Mouse (Mus musculus) mouse trophoblast stem cell (cell line): ENCODE data around the gene Tubb3.
"Not testable (repeated sequence)": the region's sequence is repeated elsewhere in the genome, so short reads cannot be mapped to it uniquely, and the experiment has no call there.

ENCODE experiments used
- in situ Hi-C, 2 experiments: fragments of 300-500 bp; cut with MseI, MboI; formaldehyde crosslinking; loops; 2 replicates in 1 of 2; 3 replicates in 1 of 2; pipeline ENCODE4 v1.15.1; 2025

The Tubb3 gene

GRCm38 (mm10) chr8:123431616-123432365, 20.6 kb downstream of the Tubb3 start:
- in situ Hi-C loops = no loop called here

DNA sequence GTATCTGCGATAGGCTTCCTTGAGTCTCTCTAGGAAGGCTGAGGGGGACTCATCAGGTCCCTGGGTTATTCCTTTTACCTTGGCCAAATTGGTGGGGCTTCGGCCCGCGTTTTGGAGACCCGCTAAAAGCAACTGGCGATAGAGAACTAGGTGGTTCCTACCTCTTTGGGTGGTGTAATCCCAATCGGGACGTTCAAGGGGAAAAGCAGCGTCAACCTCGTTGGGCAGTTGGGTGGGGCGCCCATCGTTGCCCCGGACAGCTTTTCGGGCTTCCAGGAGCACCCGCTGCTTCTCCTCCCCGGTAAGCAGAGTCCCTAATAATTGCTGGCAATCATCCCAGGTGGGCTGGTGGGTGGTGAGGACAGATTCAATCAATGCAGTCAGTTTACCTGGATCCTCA, 21.2 kb downstream of the Tubb3 start:
- in situ Hi-C loops = no loop called here

GRCm38 (mm10) chr8:123433241-123433974, 22.2 kb downstream of the Tubb3 start:
- in situ Hi-C loops = not testable (repeated sequence)

DNA sequence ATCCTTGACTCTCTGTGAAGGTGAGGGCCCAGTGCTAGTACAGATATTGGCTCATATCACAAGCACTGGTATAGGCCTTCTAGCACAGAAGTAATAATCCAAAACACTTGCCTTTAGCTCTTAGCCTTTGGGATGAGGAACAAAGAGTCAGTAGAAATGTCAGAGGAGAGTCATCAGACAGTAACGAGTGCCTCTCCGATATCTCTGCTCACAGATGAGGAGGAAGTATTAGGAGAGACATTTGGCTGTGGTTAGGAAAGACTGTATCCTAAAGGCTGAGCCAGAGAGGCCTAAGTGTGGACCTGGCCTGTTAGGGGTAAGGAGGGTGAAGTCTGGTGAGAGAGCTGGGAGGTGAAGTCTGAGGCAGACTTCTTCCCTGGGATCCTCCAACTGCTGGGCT, 30.6 kb downstream of the Tubb3 start:
- in situ Hi-C loops = no loop called here

- in situ Hi-C loops = no loop called here
These were observed 31.1 kb downstream of the Tubb3 start for GRCm38 (mm10) chr8:123442351-123442750.

DNA sequence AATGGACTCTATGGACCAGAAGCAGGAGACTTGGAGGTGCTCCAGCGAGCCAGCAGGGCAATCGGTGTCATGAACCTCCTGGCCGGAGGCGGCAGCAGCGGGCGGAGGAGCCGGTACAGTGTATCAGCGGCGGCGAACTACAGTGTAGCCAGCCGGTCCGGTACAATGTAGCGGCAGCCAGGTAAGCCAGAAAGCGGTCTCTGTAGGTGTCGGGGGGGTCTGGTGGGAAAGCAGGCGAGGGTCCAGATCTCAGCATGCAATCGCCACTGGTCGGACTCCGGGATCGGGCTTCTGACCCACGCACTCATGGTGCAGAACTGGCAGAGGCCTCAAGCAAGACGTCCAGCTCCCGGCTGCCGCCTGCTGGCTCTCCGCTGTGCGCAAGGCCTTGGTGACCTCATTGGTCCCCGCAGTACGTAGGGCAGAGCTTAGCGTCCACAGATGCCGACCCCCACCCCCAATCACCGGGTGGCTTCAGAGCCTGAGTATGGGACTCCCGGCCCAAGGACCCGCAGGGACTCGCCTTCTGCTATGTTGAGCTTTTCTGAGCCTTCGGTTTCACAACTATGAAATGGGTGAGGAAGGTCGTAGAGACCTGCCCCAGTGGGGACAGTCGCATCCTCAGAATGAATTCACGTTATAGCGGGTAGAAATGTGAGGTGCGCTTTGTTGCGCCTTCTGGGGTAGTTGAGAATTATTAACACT, 31.8 kb downstream of the Tubb3 start:
- in situ Hi-C loops = no loop called here

- in situ Hi-C loops = no loop called here
These were observed 32.3 kb downstream of the Tubb3 start for GRCm38 (mm10) chr8:123443576-123443921.

GRCm38 (mm10) chr8:123444131-123444530, 32.9 kb downstream of the Tubb3 start:
- in situ Hi-C loops = no loop called here

GRCm38 (mm10) chr8:123445981-123446380, 34.8 kb downstream of the Tubb3 start:
- in situ Hi-C loops = no loop called here

GRCm38 (mm10) chr8:123446799-123447198, 35.6 kb downstream of the Tubb3 start:
- in situ Hi-C loops = no loop called here

DNA sequence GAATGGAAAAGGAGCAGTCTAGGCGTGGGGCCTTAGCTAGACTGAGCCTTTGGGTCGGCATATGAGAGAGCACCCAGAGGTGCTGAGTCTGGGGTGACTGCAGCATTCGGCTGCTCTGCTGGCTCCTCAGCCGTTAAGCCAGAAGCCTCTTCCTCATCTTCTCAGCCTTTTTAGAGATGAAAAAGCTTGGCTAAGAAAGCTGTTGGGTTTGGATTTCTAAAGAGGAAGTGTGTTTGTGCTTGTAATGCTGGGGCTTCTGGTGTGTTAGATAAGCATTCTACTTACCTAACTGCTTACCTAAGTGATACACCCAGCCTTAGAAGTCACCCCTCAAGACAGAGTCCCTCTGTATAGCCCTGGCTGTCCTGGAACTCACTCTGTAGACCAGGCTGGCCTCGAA, 39.6 kb downstream of the Tubb3 start:
- in situ Hi-C loops = no loop called here

DNA sequence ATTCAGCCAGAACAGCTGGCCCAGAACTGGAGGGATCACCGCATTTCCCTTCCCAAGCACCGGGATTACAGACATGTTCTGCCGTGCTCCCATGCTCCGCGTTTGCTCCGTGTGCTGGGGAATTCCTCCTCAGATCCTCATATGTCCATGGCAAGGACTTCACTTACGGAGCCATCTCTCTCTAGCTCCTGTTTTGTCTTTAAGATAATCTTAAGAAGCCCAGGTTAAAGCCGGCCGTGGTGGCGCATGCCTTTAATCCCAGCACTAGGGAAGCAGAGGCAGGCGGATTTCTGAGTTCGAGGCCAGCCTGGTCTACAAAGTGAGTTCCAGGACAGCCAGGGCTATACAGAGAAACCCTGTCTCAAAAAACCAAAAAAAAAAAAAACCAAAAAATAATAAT, 40.5 kb downstream of the Tubb3 start:
- in situ Hi-C loops = not testable (repeated sequence)

GRCm38 (mm10) chr8:123452149-123452548, 40.9 kb downstream of the Tubb3 start:
- in situ Hi-C loops = no loop called here

DNA sequence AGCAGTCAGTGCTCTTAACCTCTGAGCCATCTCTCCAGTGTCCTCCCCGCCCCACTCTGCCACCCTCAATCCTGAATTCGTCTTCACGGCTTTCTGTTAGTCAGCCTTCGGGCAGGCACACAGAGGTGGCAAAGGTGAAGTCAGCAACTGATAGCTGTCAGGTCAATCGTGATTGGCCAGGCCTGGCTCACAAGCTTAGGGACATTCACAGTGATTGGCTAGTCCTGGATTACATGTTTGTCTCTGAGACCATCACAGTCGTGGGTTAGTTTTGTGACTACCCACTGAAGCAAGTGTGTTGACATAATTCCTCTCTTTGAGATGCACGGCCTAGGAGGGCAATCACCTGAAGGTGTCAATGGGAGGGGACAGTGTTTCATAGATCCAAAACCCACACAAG, 42.1 kb downstream of the Tubb3 start:
- in situ Hi-C loops = no loop called here

- in situ Hi-C loops = no loop called here
These were observed 42.7 kb downstream of the Tubb3 start for GRCm38 (mm10) chr8:123453951-123454350.

- in situ Hi-C loops = no loop called here
These were observed 43.3 kb downstream of the Tubb3 start for GRCm38 (mm10) chr8:123454559-123454958.

DNA sequence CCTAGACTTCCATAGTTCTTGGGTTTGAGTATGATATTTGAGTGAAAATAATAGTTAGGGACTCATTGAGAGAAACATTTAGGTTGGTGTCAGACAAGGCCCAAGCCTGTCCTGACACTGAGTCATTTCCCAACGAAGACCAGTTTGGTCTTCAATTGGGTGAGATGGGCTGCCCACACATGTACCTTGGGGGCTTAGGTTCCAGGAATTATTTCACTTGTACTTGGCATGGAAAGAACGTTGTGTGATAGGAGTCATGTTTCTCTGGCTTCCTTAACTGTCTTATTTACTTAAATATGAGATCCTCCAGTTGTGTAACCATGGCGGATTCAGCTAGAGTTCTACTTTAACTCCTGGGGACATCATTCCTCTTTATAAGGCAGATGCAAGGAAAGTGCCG, 52.4 kb downstream of the Tubb3 start:
- in situ Hi-C loops = no loop called here

DNA sequence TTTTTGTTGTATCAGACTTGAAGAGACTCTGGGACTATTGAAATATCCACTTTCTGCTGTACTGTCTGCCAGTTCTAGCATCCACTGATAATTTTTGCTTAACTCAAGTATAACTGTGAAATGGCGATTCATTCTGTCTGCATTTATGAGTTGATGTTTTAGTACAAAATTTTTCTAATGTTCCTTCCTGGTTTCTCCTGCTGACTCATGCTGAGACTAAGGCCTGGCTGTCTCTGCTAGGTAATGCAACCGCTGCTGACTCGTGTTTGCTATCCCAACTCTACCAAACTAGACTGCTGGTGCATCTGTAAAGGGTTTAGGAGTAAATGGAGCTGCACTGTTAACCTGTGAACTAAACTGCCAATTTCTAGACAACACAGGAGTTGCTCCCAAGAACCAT, 56.3 kb downstream of the Tubb3 start:
- in situ Hi-C loops = no loop called here
